In genomic region chr12:65494388-65495030, GRCm38 (mm10) we compare ENCODE assay signal across 25 mouse cellular contexts.
"Had no signal": no experiment of that assay in that cellular context is flagged by ENCODE, and none has a peak within 500 bp of the region (broad histone marks: within the 10 kb centered on the region; RNA-seq: fewer than 3 reads in every experiment).

No protein-coding gene starts in this region.

- H3K27me3 ChIP-seq: embryonic facial prominence, embryonic 12.5 days; embryonic facial prominence, embryonic 13.5 days; embryonic facial prominence, embryonic 15.5 days; forebrain, embryonic 12.5 days; forebrain, embryonic 13.5 days; forebrain, embryonic 15.5 days had no signal

- H3K4me3 ChIP-seq: embryonic facial prominence, embryonic 10.5 days; embryonic facial prominence, embryonic 12.5 days; embryonic facial prominence, embryonic 13.5 days; embryonic facial prominence, embryonic 15.5 days; erythroblast, embryonic 14.5 days; forebrain, embryonic 10.5 days; forebrain, embryonic 12.5 days; forebrain, embryonic 13.5 days; forebrain, embryonic 15.5 days; gastrocnemius, adult 2 months; heart, adult 2 months; heart, embryonic 10.5 days had no signal

- H3K9ac ChIP-seq: embryonic facial prominence, embryonic 12.5 days; embryonic facial prominence, embryonic 13.5 days; embryonic facial prominence, embryonic 15.5 days; forebrain, embryonic 12.5 days; forebrain, embryonic 13.5 days; forebrain, embryonic 15.5 days; forebrain, postnatal 0 days had no signal

- DNase-seq: cerebellum, adult 9-11 months; cerebellum, postnatal 10 days; cerebellum, postnatal 14 days; cerebellum, postnatal 25 days; cerebellum, postnatal 36 days; embryo, embryonic 11 days; gastrocnemius, adult 2 months; gastrocnemius, postnatal 10 days; gastrocnemius, postnatal 14 days; gastrocnemius, postnatal 25 days; gastrocnemius, postnatal 36 days; heart, adult 11 months; heart, adult 18-20 months; heart, adult 2 months had no signal

- H3K36me3 ChIP-seq: embryonic facial prominence, embryonic 10.5 days; embryonic facial prominence, embryonic 12.5 days; embryonic facial prominence, embryonic 13.5 days; embryonic facial prominence, embryonic 15.5 days; forebrain, embryonic 10.5 days; forebrain, embryonic 12.5 days; forebrain, embryonic 15.5 days; heart, embryonic 10.5 days had no signal

- H3K4me1 ChIP-seq: embryonic facial prominence, embryonic 10.5 days; embryonic facial prominence, embryonic 12.5 days; embryonic facial prominence, embryonic 13.5 days; embryonic facial prominence, embryonic 15.5 days; forebrain, embryonic 10.5 days; forebrain, embryonic 12.5 days; forebrain, embryonic 13.5 days; forebrain, embryonic 15.5 days; heart, embryonic 10.5 days had no signal

- H3K27ac ChIP-seq: embryonic facial prominence, embryonic 10.5 days; embryonic facial prominence, embryonic 12.5 days; embryonic facial prominence, embryonic 13.5 days; embryonic facial prominence, embryonic 15.5 days; forebrain, embryonic 10.5 days; forebrain, embryonic 12.5 days; forebrain, embryonic 13.5 days; forebrain, embryonic 15.5 days; gastrocnemius, adult 2 months; heart, adult 2 months; heart, embryonic 10.5 days had no signal

- H3K9me3 ChIP-seq: embryonic facial prominence, embryonic 12.5 days; embryonic facial prominence, embryonic 13.5 days; embryonic facial prominence, embryonic 15.5 days; forebrain, embryonic 13.5 days; forebrain, embryonic 15.5 days; heart, embryonic 10.5 days had no signal
